Mouse (Mus musculus) midbrain, embryonic 15.5 days (tissue): ENCODE measurements at regions not wholly inside any gene's neighbourhood (a gene's known extent, or its start where the extent isn't known, plus 50 kb on each side); places are given as distances from the start of the nearest gene placed in this dataset.

ENCODE experiments used
- ATAC-seq: fragments of 200-750 bp; cut with Nextera tagmentation; replicated peaks from 2 replicates; pipeline ENCODE4 v1.8.0; 2017; ENCODE audit warnings: moderate TSS enrichment
- H3K27ac ChIP-seq: fragments of 300-500 bp; sonication (generic); 2 replicates; pipeline ENCODE4 v1.5.1; 2015; ENCODE audit warnings: mild to moderate bottlenecking, inconsistent platforms
- H3K27me3 ChIP-seq: fragments of 300-500 bp; sonication (generic); replicated peaks from 2 replicates; pipeline ENCODE4 v1.6.1; 2015; ENCODE audit warnings: inconsistent platforms
- H3K36me3 ChIP-seq: fragments of 300-500 bp; sonication (generic); replicated peaks from 2 replicates; pipeline ENCODE4 v1.6.1; 2015; ENCODE audit warnings: inconsistent platforms
- H3K4me1 ChIP-seq: fragments of 300-500 bp; sonication (generic); 2 replicates; pipeline ENCODE4 v1.6.1; 2015; ENCODE audit warnings: inconsistent platforms
- H3K4me2 ChIP-seq: fragments of 300-500 bp; sonication (generic); 2 replicates; pipeline ENCODE4 v1.6.1; 2015; ENCODE audit warnings: inconsistent platforms, mild to moderate bottlenecking, moderate library complexity
- H3K4me3 ChIP-seq: fragments of 300-500 bp; sonication (generic); 2 replicates; pipeline ENCODE4 v1.5.1; 2015; ENCODE audit warnings: mild to moderate bottlenecking, inconsistent platforms
- H3K9ac ChIP-seq: fragments of 300-500 bp; sonication (generic); 2 replicates; pipeline ENCODE4 v1.6.1; 2015; ENCODE audit warnings: mild to moderate bottlenecking, inconsistent platforms
- H3K9me3 ChIP-seq: fragments of 300-500 bp; sonication (generic); 2 replicates; pipeline ENCODE4 v1.6.1; 2016; ENCODE audit warnings: inconsistent platforms
- WGBS: fragments of 180-500 bp; shearing (Covaris S2); methylation state at CpG from one replicate; pipeline ENCODE4 v1.1.7; 2015; ENCODE audit warnings: mixed read lengths; 5-methylcytosine and 5-hydroxymethylcytosine counted together

DNA sequence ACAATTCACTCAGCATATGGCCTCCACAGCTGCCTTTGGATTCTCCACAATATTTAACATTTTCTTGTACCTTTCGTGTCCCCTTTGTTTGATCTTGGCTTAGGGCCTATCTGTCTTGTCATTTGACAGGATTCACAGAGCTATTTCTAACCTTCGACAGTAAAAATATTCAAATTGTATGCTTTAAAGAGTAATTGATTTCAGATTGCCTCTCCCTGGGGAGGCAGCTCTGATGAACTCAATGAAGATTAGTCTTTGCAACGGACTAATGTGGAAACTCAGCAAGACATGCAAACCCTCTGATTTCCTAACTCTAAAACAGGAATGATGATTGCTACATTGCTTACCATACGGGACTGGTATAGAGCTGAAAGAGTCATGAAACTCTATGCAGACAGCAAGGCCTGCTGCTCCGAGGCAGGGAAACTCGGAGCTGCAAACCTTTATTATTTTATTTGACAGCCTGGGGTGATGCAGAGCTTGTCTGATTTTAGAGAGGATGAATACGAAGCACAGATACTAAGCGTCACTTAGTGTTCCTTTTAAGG, 67.2 kb upstream of the Cd28 start:
- WGBS: 42% methylated on average over 8 of the region's 8 CpGs
- H3K9ac ChIP-seq: no peak overlapping the region
- H3K4me2 ChIP-seq: no peak overlapping the region
- no peaks in the 10 kb centered on the region for H3K36me3 ChIP-seq
- H3K4me1 ChIP-seq: no peaks in the 10 kb centered on the region
- ATAC-seq: no peak
- no peak overlapping the region for H3K27ac ChIP-seq
- H3K4me3 ChIP-seq: no peak overlapping the region
- no peaks in the 10 kb centered on the region for H3K27me3 ChIP-seq
- no peaks in the 10 kb centered on the region for H3K9me3 ChIP-seq

DNA sequence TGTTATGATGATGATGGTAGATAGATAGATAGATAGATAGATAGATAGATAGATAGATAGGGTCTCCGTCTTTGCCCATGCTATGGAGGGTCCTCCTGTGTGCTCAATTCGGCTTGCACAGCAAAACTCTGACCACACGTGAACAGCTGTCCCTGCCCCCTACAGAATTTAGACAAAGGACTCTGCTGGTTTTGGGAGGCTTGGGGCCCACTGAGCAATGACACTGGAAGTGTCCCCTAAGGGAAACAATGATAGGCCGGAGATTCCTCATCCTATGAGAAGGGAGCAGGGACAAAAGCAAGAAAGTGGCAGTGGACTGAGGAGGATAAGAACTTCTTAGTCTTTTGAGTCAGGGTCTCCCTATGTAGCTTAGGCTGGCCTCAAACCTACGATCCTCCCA, 69.8 kb upstream of the Cd28 start:
- 67% methylated on average over 5 of the region's 5 CpGs for whole genome bisulfite sequencing
- no peaks in the 10 kb centered on the region for H3K27me3 ChIP-seq
- H3K9ac ChIP-seq: no peak overlapping the region
- no peak overlapping the region for H3K27ac ChIP-seq
- H3K4me2 ChIP-seq: no peak overlapping the region
- no peak for ATAC-seq
- H3K4me3 ChIP-seq: no peak overlapping the region
- H3K36me3 ChIP-seq: no peaks in the 10 kb centered on the region
- H3K9me3 ChIP-seq: no peaks in the 10 kb centered on the region
- no peaks in the 10 kb centered on the region for H3K4me1 ChIP-seq

DNA sequence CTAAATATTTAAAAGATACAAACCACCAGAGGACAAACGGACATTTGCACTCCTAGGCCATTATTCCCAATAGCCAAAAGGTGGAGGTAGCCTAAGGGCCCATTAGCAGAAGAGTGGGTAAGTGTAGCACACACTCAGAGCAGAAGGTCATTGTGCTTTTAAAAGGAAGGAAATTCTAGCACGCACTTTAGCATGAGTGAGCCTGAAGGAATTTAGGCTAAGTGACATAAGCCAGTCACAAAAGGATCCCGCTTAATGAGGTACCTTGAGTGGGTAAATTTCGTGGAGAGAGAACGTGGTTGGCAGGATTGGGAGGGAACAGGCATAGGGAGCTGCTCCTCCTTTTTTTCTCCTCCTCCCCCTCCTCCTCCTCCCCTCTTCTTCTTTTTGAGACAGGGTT, 70.4 kb upstream of the Cd28 start:
- WGBS: 50% methylated on average over 5 of the region's 5 CpGs
- Histone ChIP-seq H3K27me3 (no peaks in the 10 kb centered on the region), H3K4me2 (no peak overlapping the region), H3K9me3 (no peaks in the 10 kb centered on the region), H3K9ac (no peak overlapping the region), H3K36me3 (no peaks in the 10 kb centered on the region), H3K4me3 (no peak overlapping the region), H3K4me1 (no peaks in the 10 kb centered on the region), H3K27ac (no peak overlapping the region)
- ATAC-seq: no peak

DNA sequence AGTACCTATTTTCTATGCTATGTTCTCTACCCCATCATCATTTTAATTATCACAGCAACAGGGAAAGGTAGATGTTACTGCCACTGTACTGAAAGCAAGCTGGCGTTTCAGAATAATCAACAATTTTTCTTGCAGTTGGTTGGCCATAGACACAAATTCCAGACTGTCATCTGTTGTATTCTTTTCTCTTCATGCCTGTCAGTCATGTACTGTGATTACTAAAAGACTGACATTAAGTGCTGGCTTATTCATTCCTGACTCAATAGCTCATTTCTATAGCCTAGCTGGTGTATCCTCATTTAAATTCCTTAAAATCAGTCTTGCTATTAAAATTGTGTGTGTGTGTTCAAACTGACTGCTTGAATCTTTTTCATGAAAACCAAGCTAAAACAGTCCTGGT, 71.4 kb upstream of the Cd28 start:
- Histone ChIP-seq H3K9me3 (no peaks in the 10 kb centered on the region), H3K27ac (no peak overlapping the region), H3K4me3 (no peak overlapping the region), H3K9ac (no peak overlapping the region), H3K27me3 (no peaks in the 10 kb centered on the region), H3K4me2 (no peak overlapping the region), H3K4me1 (no peaks in the 10 kb centered on the region), H3K36me3 (no peaks in the 10 kb centered on the region)
- ATAC-seq: no peak
- 38% methylated on average over 1 of the region's 1 CpGs for WGBS

DNA sequence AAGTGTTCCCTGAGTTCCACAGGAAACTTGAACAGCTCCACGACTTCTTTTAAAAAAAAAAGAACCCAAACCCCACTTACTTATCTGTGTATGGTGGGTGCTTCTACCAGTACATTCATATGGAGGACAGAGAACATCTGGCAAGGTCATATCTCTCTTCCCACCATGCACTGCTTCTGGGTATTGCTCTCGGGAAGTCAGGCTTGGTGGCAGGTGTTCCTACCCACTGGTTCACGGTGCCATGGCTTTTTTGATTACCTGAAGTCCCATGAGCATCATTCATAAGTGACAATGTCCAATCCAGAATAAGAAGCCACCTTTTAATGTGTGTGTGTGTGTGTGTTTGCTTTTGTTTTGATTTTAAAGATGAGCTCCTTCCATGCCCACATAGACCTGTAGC, 73.8 kb upstream of the Cd28 start:
- no peak overlapping the region for H3K9ac ChIP-seq
- no peak overlapping the region for H3K4me3 ChIP-seq
- H3K27ac ChIP-seq: no peak overlapping the region
- no peak for ATAC-seq
- no peaks in the 10 kb centered on the region for H3K27me3 ChIP-seq
- H3K36me3 ChIP-seq: no peaks in the 10 kb centered on the region
- H3K4me2 ChIP-seq: no peak overlapping the region
- no peaks in the 10 kb centered on the region for H3K4me1 ChIP-seq
- no peaks in the 10 kb centered on the region for H3K9me3 ChIP-seq
- 75% methylated on average over 3 of the region's 3 CpGs for WGBS

DNA sequence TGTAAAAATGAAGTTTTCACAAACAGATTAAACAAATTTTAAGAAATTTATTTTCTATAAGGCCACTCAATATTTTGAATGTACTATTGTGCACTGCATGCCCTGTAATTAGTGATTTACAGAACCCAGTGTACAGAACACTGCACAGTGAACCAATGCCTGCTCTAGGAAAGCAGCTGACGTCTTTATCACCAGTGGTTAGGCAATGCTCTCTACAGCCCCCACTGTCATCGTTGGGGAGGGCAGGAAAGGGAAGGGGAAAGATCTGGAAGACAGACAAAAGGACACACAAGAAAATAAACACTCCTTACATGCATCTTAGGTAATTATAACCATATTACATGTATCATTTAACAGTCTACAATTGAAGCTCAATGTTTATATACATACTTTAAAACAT, 74.4 kb upstream of the Cd28 start:
- H3K4me2 ChIP-seq: no peak overlapping the region
- no peaks in the 10 kb centered on the region for H3K9me3 ChIP-seq
- no peak overlapping the region for H3K27ac ChIP-seq
- no peak for ATAC-seq
- H3K9ac ChIP-seq: no peak overlapping the region
- H3K4me3 ChIP-seq: no peak overlapping the region
- no peaks in the 10 kb centered on the region for H3K36me3 ChIP-seq
- no peaks in the 10 kb centered on the region for H3K27me3 ChIP-seq
- 58% methylated on average over 2 of the region's 2 CpGs for WGBS
- no peaks in the 10 kb centered on the region for H3K4me1 ChIP-seq

DNA sequence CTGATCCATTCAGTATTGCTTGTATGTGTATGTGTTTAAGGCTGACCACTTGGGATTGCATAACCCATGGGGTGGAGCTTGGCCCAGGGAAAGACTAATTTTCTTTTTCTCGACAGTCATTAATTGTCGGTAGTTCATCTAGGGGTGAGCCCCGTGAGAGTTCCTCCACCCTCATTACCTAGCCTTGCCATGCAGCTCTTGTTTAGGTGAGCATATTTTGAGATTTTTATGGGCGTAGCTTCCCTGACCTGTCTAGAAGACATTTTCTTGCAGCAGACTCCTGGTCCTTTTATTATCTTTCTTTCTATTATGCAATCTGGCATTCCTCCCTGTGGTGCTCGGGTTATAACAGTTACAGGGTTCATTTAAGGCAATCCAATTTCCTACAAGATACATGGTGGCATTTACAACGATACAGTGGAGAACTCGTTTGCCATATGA, 74.4 kb upstream of the Raph1 start:
- no peak overlapping the region for H3K4me3 ChIP-seq
- H3K4me1 ChIP-seq: no peaks in the 10 kb centered on the region
- H3K27me3 ChIP-seq: no peaks in the 10 kb centered on the region
- H3K4me2 ChIP-seq: no peak overlapping the region
- no peaks in the 10 kb centered on the region for H3K9me3 ChIP-seq
- ATAC-seq: no peak
- WGBS: 69% methylated on average over 7 of the region's 7 CpGs
- no peak overlapping the region for H3K9ac ChIP-seq
- no peak overlapping the region for H3K27ac ChIP-seq
- H3K36me3 ChIP-seq: no peaks in the 10 kb centered on the region

DNA sequence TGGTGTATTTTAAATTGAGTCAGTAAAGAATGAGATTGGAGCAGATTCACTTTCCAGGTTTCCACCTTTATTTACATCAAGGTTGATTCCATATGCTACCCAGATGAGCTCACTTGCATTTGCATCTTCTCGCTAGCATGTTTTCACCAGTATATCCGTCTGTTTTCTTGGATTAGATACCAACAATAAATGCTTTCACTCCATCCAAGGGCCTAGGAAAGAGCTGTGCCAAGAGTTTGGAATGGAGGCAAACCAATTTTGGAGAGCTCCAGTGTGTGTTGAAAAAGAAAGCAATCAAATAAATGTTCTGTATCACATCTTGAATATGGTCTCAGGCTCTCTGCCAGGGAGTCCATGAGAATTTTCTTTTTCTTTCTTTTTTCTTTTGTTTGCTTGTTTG, 72.6 kb upstream of the Raph1 start:
- no peaks in the 10 kb centered on the region for H3K27me3 ChIP-seq
- WGBS: 79% methylated on average over 2 of the region's 2 CpGs
- no peak overlapping the region for H3K27ac ChIP-seq
- H3K4me1 ChIP-seq: no peaks in the 10 kb centered on the region
- H3K4me3 ChIP-seq: no peak overlapping the region
- no peak overlapping the region for H3K9ac ChIP-seq
- H3K4me2 ChIP-seq: no peak overlapping the region
- ATAC-seq: no peak
- H3K36me3 ChIP-seq: no peaks in the 10 kb centered on the region
- no peaks in the 10 kb centered on the region for H3K9me3 ChIP-seq

DNA sequence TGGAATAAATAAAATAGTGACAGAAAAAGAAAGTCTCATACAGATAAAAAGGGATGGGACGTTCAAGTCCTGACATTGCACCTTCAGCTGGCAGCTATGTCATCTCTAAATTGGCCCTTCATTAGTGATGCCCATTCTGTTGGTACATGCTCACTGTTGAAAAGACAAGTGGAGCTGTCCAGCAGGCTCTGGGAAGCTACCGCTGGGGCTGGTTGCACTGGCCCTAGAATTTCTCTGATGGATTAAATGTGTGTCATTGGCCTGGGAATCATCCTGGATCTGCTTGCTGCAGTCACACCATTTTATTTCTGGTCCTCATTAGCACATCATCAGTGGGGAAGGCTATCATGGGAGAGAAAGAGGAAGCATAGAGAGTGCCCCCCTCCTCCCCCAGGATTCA, 72.2 kb upstream of the Raph1 start:
- no peaks in the 10 kb centered on the region for H3K27me3 ChIP-seq
- no peak overlapping the region for H3K9ac ChIP-seq
- no peak overlapping the region for H3K27ac ChIP-seq
- no peaks in the 10 kb centered on the region for H3K4me1 ChIP-seq
- no peak for ATAC-seq
- whole genome bisulfite sequencing: 63% methylated on average over 2 of the region's 2 CpGs
- no peaks in the 10 kb centered on the region for H3K36me3 ChIP-seq
- H3K4me2 ChIP-seq: no peak overlapping the region
- H3K4me3 ChIP-seq: no peak overlapping the region
- no peaks in the 10 kb centered on the region for H3K9me3 ChIP-seq

DNA sequence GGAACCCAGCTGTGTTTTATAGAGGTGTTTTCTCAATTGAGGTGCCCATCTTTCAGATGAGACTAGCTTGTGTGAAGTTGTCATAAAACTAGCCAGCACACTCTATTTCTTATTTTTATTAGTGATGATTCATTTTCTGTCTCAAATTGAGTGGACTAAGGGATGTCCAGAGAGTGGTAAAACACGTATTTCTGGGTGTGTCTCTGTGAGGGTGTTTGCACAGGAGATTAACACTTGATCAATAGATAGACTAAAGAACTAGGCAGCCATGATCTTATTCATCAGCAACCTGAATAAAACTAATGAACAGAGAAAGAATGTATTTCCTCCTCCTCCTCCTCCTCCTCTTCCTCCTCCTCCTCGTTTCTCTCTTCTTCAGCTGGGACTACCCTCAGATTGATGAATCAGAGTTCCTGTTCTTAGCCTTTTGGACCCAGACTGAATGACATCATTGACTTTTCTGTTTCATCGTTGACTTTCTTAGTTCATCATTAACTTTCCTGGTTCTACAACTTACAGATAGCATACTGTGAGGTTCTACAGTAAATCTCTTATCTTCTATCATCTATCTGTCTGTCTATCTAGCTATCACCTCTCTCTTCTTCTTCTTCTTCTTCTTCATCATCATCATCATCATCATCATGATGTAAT, 70.0 kb upstream of the Raph1 start:
- Histone ChIP-seq H3K27me3 (no peaks in the 10 kb centered on the region), H3K4me1 (no peaks in the 10 kb centered on the region)

DNA sequence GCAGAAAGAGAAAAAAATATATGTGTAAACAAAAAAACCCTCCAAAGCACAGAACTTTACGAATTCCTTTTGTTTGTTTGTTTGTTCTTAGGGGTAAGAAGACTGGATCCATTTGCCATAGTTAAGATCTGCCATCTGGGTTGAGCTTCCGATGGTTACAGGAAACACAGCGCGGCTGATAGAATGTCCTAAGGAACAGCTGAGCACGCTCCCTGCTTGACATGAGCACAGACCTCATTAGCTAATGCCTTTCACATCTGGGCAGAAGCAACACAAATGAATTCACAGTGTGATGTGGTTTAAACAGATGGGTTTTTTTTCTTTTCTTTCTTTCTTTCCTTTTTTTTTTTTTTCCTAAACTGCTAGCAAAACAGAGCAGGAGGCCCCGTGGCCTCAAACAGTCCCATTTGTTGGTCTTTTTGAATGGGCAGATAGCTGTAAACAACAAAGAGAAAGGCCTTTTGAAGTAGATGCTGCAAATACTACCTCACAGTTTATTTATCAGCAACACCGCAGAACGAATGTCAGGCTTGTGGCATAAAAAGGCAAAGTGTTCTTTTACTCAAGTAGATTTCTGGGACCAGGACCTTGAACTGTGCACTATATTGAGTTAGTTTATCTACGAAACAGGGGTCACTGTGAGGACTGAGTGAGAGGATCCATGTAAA, 61.0 kb upstream of the Raph1 start:
- Histone ChIP-seq H3K9me3 (no peaks in the 10 kb centered on the region), H3K36me3 (no peaks in the 10 kb centered on the region), H3K4me1 (peaks cover 22% of the 10 kb centered on the region), H3K4me3 (no peak overlapping the region), H3K27me3 (no peaks in the 10 kb centered on the region), H3K4me2 (no peak overlapping the region), H3K27ac (no peak overlapping the region), H3K9ac (no peak overlapping the region)
- ATAC-seq: no peak
- WGBS: 24% methylated on average over 9 of the region's 9 CpGs

More for the DNA sequence above, 70.0 kb upstream of the Raph1 start:
- no peaks in the 10 kb centered on the region for H3K9me3 ChIP-seq
- H3K36me3 ChIP-seq: no peaks in the 10 kb centered on the region
- no peak overlapping the region for H3K4me3 ChIP-seq
- 81% methylated on average over 3 of the region's 3 CpGs for WGBS
- no peak for ATAC-seq
- no peak overlapping the region for H3K4me2 ChIP-seq
- H3K27ac ChIP-seq: no peak overlapping the region
- no peak overlapping the region for H3K9ac ChIP-seq

DNA sequence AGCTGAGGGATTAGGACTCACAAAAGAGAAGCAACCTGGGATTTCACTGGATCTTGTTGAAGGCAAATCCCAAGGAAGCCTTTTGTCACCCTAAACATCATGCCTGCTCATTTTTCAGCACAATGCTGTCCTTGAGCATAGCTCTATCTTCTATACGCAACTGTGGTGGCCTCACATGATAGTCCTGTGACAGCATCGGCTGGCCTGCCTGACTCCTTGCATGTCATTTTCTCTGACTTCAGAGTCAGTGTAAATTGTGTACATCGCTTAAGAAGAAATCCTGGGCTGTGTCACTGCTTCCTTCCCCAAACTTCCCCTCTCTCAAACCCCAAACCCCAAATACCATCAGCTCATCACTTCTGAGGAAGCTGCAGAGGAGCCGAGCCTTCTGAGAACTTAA, 60.5 kb upstream of the Raph1 start:
- no peak overlapping the region for H3K4me3 ChIP-seq
- H3K9me3 ChIP-seq: no peaks in the 10 kb centered on the region
- no peak overlapping the region for H3K27ac ChIP-seq
- no peak overlapping the region for H3K4me2 ChIP-seq
- peaks cover 22% of the 10 kb centered on the region for H3K4me1 ChIP-seq
- WGBS: 12% methylated on average over 4 of the region's 4 CpGs
- ATAC-seq: no peak
- H3K36me3 ChIP-seq: no peaks in the 10 kb centered on the region
- no peak overlapping the region for H3K9ac ChIP-seq
- no peaks in the 10 kb centered on the region for H3K27me3 ChIP-seq
